Mouse (Mus musculus): Measurements from ENCODE around the gene Tle4. TPM values are rescaled to one million over a fixed set of nuclear protein-coding genes. Genes with fewer than 3 reads are reported as not detected.

The Tle4 gene
- total RNA-seq, 4 experiments from 2014 or later = 10.2 to 16.2 (median 12.8) TPM

DNA sequence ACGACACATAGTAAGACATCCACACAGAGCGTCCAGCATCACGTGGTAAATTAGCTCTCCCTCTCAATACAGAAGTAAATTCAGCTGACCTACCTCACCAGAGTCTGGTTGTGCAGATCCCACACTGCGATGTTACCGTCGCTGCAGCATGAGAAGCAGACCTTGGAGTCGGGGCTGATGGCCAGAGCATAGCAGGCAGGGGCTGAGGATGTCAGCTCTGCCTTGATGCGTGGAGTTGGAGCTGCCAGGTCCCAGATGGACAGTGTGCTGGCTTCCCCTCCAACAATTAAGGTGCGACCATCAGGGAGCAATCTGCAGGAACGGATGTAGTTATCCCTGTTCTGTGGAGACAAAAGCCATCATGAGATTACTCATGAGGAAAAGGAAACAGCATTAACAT, 144.4 kb downstream of the Tle4 start:
- DNase-seq = no peak

DNA sequence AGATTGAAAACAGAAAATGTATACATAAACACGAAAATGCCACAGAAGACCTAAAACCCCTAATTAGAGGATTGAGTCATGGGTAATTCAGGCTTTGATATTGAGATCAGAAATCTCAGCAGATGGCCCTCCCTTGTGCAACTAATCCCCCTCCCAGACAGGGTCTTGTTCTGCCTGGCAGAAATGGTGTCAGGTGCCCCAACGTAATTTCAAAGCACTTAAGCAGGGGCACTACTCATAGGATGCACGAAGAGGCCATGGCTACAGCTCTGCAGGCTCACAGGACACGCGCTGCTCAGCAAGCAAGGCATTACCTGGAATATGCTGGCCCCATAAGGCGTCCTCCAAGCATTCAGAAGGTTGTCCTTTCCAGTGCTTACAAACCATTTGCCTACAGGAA, 146.5 kb downstream of the Tle4 start:
- no peak for DNase-seq

DNA sequence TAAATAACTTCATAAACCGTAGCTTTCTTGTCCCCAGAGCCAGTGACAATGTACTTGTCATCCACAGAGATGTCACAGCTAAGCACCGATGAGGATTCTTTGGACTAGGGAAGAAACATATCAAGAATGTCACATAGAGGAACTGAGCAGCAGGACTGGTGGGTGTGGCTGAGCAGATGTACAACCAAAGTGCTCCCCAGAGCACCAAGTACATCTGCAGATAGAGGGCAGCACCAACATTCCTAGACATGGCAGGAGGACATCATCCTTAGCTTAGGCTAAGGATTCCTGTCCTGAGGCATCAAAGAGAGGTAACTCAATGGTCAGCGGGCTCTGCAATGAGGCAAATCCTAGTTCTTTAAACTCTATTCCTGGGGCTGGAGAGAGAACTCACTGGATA, 148.1 kb downstream of the Tle4 start:
- DNase-seq = no peak

DNA sequence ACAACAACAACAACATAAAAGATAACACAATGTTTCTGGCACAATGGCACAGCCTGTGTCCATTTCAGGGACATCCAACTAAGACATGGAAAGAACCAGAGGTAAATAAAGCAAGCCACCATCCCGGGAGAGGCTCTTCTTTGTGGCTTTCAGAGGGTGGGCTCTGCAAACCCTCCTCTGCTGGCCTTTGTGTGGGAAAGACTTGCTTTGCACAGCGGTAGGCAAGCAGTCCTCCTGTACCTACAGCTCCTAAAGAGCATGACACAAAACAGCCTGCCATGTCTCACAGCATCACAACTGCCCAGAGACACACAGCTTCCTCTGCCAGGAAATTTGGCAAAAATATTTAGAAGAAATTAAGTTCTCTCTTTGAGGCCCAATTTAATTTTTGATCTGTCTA, 149.3 kb downstream of the Tle4 start:
- DNase-seq = no peak

DNA sequence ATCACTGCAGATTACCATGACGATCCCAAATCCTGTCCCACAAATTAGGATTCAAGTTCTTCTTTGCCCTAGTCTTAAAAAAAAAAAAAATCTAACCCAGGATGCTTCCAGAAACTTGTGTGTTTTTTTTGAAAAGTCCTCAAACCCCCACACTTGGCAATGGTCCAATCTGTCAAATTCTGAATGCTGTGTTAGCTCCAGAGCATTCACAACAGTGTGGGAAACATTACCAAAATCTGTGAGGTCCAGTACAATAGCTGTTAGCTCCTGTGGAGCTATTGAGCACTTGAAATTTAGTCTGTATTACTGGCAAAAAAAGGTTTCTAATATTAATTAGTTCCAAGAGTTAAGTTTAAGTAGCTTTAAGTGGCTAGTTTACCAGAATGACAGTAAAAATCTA, 150.4 kb downstream of the Tle4 start:
- DNase-seq = no peak

DNA sequence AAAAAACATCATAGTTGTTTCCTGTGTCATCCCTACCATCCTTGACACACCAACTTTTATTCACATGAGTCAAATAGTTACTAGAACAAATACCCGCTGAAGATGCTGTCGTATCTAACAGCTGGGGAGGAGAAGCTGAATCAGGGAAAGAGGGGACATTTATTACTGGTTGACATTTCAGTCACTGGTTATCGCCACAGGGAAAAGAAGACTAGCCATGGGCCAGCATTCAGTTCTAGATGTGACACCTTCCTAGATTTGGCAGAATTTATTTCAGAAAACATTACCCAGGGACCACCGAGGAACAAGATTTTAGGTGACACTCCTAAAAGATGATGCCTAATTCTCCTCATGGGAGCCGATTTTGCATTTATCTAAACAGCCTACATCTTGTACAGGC, 156.0 kb downstream of the Tle4 start:
- DNase-seq = no peak

DNA sequence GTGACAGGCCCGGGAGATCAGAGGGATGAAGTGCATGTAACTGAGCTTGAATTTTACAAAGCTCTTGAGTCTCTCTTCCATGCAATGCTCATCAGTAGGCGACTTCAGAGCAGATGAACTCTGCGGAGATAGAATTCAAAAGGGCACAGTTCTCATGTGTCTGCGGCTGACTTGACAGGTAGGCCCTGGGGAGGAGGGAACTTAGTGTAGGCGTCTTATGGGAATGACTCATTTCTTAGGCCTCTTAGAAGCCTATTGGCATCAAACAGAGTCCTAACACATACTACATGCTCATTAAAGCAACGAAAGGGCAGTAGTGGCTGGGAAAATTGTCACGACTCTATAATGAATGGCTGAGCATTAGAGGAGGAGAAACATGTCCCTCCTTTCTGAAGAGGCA, 160.6 kb downstream of the Tle4 start:
- DNase-seq = no peak

DNA sequence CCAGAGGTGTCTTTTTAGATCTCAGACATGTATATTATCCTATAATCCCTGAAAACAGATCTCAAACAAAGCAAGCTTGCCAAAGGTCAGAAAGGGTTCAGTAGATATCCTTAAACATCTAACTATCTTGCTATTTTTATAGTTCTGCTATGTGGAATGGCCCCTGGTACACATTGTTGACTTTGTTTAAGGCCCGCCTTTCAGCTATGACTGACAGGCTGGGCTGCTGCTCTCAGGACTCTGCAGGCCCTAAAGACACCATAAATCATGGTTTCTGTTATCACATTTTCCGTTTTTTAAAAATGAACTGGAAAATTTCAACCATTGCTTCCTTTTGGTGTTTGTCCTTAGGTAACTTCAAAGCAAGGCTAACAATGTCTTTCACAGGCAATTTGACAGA, 161.3 kb downstream of the Tle4 start:
- no peak for DNase-seq

DNA sequence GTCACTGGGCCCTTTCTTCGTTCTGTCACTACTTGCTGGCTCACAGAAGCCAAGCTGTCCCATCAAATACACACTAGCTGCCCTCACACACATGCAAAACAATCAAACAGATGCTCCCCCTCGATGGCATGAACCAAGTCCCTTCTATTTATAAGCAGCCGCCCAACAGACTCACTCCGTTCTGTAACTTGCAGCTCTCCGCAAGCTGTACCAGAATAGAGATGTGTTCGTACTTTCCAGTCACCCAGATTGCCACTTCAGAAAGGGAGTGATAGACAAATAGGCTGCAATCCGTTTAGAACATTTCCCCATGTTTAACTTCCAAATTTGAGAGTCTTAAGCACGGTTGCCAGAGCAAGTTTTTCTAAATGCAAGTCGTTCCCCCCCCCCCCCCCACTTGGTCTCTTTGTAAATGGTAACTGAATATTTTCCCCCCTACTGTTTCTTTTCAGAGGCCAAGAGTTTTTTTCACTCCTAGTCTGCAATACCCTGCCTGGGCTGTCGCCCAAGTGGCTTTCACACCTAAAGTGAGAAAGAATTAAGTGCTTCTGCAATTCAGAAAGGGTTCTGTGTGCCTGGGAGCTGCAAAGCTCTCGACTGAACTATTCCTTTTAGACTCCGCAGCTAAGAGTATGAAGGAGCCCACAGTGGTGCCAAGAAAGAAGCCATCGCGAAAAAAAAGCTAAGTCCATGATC, 162.0 kb downstream of the Tle4 start:
- no peak for DNase-seq

DNA sequence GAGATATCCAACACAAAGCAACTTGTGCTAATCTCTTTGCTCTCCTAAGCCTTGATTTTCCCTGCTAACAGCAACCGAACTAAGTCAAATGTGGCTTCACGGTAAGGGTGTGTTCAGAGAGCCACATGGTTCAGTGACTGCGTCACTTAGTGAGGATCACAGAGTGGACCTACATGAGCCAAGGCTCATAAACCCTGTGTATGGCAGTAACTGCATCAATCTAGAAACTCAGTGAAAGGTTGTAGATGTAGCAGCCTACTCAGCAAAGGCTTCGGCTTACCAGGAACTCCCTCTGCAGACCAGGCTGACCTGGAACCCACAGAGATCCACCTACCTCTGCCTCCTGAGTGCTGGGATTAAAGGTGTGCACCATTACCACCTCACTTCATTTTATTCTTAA, 164.0 kb downstream of the Tle4 start:
- no peak for DNase-seq

DNA sequence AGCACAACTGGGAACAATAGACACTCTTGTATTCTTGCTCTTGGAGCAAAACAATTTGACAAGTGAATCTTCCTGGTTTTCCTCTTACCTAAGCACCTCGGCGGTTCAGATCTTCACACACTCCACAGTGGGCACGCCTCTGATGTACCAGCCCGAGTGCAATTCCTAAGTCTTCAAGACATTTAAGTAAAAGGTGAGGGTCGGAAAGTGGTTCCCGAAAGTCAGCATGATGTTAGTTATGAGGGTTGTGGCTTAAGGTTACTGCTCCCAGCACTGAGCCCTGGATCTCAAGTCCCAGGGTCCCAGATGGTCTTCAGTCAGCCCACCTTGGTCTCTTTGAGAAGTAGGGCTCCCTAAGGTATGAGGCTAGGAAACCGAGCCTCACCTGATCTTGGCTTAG, 165.4 kb downstream of the Tle4 start:
- DNase-seq = no peak

DNA sequence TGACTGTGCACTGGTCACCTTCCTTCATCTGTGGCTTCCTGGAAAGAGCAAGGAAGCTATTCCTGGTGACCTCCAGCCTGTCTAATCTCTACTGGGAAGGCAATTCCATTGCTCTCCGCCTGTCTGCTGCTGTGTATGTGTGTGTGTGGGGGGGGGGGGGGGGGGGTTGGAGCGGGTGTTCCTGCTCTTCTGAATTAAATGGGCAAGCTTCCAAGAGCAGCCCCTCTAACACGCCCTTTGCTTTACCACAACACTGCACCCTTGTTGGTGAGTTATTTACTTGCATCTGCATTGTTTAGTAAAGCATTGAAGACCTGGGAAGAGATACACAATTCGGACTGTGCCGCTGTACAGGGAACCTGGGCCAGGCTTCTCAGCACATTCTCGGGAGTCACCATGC, 170.9 kb downstream of the Tle4 start:
- no peak for DNase-seq

DNA sequence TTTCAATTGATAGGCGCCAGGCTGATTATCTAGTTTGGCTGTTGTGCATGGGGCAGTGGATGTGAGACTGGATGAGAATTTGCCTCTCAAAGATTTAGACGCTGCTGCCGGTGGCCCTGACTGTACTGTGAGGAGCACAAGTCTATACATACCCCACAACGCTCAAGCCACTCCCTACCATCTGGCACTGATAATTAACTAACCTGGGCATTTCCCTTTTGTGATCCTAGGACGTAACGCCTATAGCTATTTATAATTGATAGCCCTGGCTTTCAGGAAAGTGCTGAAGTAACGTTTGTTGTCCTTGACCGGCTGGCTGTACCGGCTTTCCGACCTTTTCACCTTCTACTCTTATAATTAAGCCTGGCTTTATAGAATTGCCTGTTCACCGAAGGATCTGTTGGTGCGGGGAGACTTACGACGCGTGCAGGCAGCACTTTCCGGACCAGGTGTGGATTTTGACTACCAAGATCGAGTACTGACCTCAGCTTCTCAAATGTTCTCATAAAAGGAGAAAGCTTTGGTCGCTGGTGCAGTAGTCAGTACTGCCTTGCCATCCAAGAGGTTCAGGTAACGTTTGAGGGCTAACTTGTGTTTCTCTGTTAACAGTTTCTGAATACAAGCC, 171.5 kb downstream of the Tle4 start:
- DNase-seq = no peak

DNA sequence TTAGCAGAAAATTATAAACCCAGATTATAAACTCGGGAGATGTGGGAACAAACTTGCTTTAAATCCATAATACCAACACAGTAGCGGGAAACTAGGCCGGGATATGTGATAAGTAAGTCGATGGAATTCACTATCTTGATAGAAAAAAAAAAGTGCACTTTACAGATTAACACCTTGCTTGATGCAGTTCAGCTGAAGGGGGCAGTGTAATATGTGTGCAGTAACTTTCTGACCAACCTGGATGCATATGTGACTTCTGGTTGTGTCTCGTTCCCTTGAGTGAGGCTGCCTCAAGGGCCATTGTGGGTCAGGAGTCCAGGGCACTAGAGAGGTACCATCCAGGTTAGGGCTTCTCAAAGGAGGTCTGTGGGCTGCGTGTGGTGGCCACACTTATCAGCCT, 172.7 kb downstream of the Tle4 start:
- DNase-seq = no peak

DNA sequence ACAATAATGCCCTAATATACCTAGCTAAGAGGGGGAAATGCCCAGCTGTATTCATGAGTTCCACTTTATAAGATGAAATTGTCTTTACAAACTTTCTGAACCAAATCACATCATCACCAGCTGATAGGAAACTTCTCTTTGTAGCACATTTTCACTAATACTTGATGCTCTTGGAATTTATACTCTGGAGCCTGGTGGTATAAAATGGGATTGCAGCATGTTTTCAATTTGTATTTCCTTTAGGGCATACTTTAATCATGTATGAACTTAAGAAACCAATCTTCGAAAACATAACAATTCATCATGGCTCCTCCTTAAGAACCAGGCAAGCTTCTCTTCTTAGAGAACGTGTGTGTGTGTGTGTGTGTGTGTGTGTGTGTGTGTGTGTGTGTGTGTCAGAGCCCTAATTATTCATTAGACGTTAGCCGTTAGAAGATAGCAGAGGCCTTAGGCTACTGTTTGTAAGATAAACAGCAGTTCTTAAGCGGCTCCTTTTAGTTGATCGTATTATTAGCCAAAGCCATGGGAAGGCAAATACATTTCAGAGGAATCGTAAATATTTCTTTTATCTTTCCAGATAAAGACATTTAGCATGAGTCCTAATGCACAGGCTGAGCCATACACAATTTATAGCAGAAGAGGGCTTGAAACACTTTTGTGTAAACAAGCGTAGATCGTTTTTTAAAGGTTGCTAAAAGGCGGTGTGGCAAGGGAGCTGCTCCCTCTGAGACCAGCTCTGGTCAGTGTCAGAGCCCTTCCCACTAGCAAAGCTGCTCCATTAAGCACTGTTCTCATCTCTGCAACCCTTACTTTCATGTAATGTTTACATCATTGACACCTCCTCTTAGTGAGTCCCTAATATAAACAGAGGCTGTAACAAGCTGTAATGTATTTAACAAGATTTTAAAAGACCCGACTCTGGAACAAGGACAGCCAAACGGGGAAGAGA, 173.6 kb downstream of the Tle4 start:
- no peak for DNase-seq

DNA sequence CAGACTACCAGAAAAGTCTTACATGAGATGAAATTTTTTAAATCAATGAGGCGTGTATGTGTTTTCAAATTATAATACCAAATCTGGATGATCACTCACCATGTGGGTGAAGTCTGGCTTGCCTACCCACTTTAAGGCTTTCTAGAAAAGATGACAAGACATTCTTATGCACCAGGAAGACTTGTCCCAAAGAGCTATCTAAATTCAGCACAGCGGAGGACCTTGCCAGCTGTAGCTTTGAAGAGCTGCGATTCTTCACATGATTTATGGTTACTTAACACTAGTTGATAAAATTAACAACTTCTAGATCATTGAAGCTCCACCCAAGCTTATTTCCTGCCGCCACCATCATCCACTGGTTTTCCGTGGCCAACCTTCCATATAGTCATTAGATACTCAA, 176.2 kb downstream of the Tle4 start:
- DNase-seq = no peak

DNA sequence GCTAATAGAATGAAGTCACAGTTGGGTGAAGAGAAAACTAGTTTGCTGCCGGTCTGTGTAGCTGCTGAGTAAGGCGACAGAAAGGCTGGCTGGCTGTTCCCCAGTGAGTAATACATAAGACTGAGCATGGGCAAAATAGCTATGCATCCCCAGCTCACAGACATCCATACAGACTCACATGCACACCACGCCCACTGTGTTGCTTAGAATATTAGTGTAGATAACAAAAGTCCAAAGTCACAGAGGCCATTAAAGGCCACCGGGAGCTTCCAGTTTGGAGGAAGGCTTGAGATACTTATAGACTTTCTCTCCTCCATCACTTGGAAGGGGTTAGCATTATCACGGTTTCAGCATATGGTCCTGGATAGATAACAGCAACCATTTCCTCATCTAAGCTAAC, 178.0 kb downstream of the Tle4 start:
- DNase-seq = no peak

DNA sequence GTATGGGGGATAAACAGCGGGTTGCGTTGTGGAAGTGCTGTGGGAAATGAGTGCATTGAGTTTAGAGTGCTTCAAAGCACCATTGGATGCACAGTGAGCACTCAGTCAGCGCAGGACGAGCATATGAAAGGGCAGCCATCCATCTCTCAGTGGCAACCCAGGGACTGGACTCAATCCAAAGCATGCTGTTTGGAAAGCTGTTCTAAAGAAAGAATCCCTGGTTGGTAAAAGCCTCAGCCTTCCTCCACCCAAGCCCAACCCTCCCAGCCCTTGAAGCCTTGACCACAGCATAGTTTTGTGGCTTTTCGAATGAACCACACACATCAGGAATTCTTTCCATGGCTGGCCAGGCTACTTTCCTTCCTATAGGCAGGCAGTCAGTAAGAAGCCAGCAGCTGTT, 181.0 kb downstream of the Tle4 start:
- peak; percentile 37 for DNase-seq

DNA sequence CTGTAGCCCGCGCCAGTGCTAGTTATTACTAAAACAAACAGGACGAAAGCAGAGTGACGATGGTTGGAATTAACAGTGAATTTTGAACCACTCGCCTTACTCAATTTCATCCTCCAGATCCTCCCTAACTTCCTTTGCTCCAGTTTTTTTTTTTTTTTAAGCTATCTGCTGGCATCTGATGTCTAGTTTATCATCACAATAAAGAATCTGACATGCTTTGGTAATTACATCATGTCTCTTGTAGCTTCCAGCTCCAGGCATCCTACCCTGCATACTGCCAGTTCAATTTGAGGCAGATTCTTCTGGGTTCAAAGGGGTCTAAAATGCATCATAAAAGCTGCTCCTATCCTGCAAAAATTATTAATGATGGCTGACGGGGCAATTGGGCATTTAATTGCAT, 181.9 kb downstream of the Tle4 start:
- DNase-seq = no peak

DNA sequence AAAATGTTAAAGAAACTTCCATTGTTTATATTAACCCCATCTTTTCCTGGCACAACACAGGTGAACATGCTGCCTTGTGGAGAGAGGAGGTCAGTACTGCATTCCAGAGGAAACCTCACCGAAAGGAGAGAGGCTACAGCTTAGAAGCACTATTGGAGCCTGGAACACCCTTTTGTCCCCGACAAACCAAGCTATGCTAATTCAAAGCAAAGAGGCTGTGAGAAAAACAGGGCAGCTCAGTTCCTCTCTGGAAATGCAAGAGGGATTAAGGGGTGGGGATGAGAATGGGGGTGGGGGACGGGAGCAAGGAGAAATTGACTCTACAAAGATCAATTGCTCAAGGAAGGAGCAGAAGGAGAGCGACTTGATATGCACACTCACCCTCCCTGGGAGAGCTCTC, 182.9 kb downstream of the Tle4 start:
- no peak for DNase-seq

DNA sequence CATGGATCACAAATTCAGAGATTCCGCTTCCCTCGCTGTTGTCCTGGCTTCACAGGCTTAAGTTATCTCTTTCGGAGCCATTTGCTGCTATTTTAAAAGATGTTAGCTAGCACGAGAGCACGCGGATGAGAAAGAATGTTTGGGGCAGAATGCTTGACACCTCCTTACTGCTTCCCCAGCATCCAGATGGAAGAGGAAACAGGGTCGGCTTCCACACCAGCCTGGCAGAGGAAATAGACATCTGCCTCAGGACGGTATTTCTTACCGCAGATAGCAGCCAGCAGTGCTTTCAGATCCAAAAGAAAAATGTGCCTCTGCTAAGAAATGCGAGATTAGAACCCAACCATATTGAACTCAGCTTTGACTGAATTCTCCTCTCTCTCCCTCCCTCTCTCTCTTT, 191.2 kb downstream of the Tle4 start:
- DNase-seq = no peak
